Comparison of ENCODE assay signal across 11 mouse cellular contexts in genomic region chr2:169008333-169008732, GRCm38 (mm10). TPM values are rescaled to one million over a fixed set of nuclear protein-coding genes. Genes with fewer than 3 reads are reported as not detected.
DNase-seq lines count a peak whose midpoint lies in the region; ATAC-seq and TF ChIP-seq lines count a peak whose summit lies in the region.
"Had no signal": no experiment of that assay in that cellular context is flagged by ENCODE, and none has a peak within 500 bp of the region (broad histone marks: within the 10 kb centered on the region; RNA-seq: fewer than 3 reads in every experiment).

No protein-coding gene starts in this region.

- H3K9ac ChIP-seq in midbrain, embryonic 14.5 days (replicated peaks; ENCODE audit: low read length): no peak overlapping the region
- H3K9ac ChIP-seq in midbrain, embryonic 16.5 days (ENCODE audit: low read depth, low read length): no peak overlapping the region
- no peak overlapping the region for H3K9ac ChIP-seq in hindbrain, embryonic 15.5 days
- no peak overlapping the region for H3K9ac ChIP-seq in liver, postnatal 0 days (replicated peaks)
- no peak overlapping the region for H3K9ac ChIP-seq in forebrain, embryonic 15.5 days (replicated peaks)
- H3K9ac ChIP-seq: neural tube, embryonic 12.5 days had no signal

- DNase-seq in kidney, adult 2 months: peak; percentile 18
- no peak for DNase-seq in kidney, postnatal 10 days
- DNase-seq in midbrain, embryonic 14.5 days: no peak
- DNase-seq in liver, postnatal 0 days: no peak
- no peak for DNase-seq in urinary bladder, postnatal 14 days (ENCODE audit: low spot score)
- DNase-seq: cerebellum, adult 8-10 months; kidney, adult 11 months had no signal

- no peak overlapping the region for H3K4me3 ChIP-seq in kidney, adult 2 months (ENCODE audit: insufficient read depth, low read depth, low read length)
- no peak overlapping the region for H3K4me3 ChIP-seq in midbrain, embryonic 14.5 days (replicated peaks; ENCODE audit: low read depth, low read length)
- no peak overlapping the region for H3K4me3 ChIP-seq in midbrain, embryonic 16.5 days (ENCODE audit: low read depth, low read length)
- no peak overlapping the region for H3K4me3 ChIP-seq in hindbrain, embryonic 15.5 days
- H3K4me3 ChIP-seq in liver, postnatal 0 days (ENCODE audit: low read depth, low read length): no peak overlapping the region
- no peak overlapping the region for H3K4me3 ChIP-seq in forebrain, embryonic 15.5 days
- H3K4me3 ChIP-seq: neural tube, embryonic 12.5 days had no signal

- 15% methylated on average over 9 of the region's 9 CpGs for WGBS in kidney, adult 2 months
- 78% methylated on average over 9 of the region's 9 CpGs for WGBS in midbrain, embryonic 14.5 days
- 72% methylated on average over 9 of the region's 9 CpGs for WGBS in midbrain, embryonic 16.5 days
- 49% methylated on average over 9 of the region's 9 CpGs for WGBS in hindbrain, embryonic 15.5 days
- 18% methylated on average over 9 of the region's 9 CpGs for WGBS in liver, postnatal 0 days (ENCODE audit: insufficient replicate concordance)
- WGBS in forebrain, embryonic 15.5 days: 76% methylated on average over 9 of the region's 9 CpGs

- no peaks in the 10 kb centered on the region for H3K9me3 ChIP-seq in midbrain, embryonic 14.5 days (ENCODE audit: control insufficient read depth, low read length)
- no peaks in the 10 kb centered on the region for H3K9me3 ChIP-seq in midbrain, embryonic 16.5 days (replicated peaks; ENCODE audit: control insufficient read depth, low read length, poor library complexity, severe bottlenecking)
- no peaks in the 10 kb centered on the region for H3K9me3 ChIP-seq in hindbrain, embryonic 15.5 days
- no peaks in the 10 kb centered on the region for H3K9me3 ChIP-seq in liver, postnatal 0 days (ENCODE audit: low read length)
- no peaks in the 10 kb centered on the region for H3K9me3 ChIP-seq in forebrain, embryonic 15.5 days
- H3K9me3 ChIP-seq: neural tube, embryonic 12.5 days had no signal

- H3K27me3 ChIP-seq in kidney, adult 2 months (replicated peaks; ENCODE audit: control insufficient read depth, insufficient read depth, low read length): no peaks in the 10 kb centered on the region
- H3K27me3 ChIP-seq in midbrain, embryonic 14.5 days (ENCODE audit: control insufficient read depth, insufficient read depth, low read length): no peaks in the 10 kb centered on the region
- H3K27me3 ChIP-seq in midbrain, embryonic 16.5 days (ENCODE audit: control insufficient read depth, insufficient read depth, low read depth, low read length): no peaks in the 10 kb centered on the region
- no peaks in the 10 kb centered on the region for H3K27me3 ChIP-seq in hindbrain, embryonic 15.5 days
- H3K27me3 ChIP-seq in liver, postnatal 0 days (ENCODE audit: insufficient read depth, low read length): no peaks in the 10 kb centered on the region
- H3K27me3 ChIP-seq in forebrain, embryonic 15.5 days: no peaks in the 10 kb centered on the region
- H3K27me3 ChIP-seq: neural tube, embryonic 12.5 days had no signal

- TF ChIP-seq POLR2A in kidney, adult 2 months (IDR thresholded peaks at IDR 0.05; ENCODE audit: low read depth, low read length): no peak

- no peaks in the 10 kb centered on the region; the same call in 1 of the 2 replicates for H3K4me1 ChIP-seq in kidney, adult 2 months (ENCODE audit: control insufficient read depth, insufficient read depth, low read length)
- peaks cover 7% of the 10 kb centered on the region; the same call in 1 of the 2 replicates for H3K4me1 ChIP-seq in midbrain, embryonic 14.5 days (ENCODE audit: control insufficient read depth, insufficient read depth, low read length)
- peaks cover 10% of the 10 kb centered on the region for H3K4me1 ChIP-seq in midbrain, embryonic 16.5 days (ENCODE audit: control insufficient read depth, insufficient read depth, low read length)
- peaks cover 16% of the 10 kb centered on the region for H3K4me1 ChIP-seq in hindbrain, embryonic 15.5 days (replicated peaks)
- H3K4me1 ChIP-seq in liver, postnatal 0 days (ENCODE audit: insufficient read depth): no peaks in the 10 kb centered on the region
- peaks cover 4% of the 10 kb centered on the region for H3K4me1 ChIP-seq in forebrain, embryonic 15.5 days

- H3K27ac ChIP-seq in kidney, adult 2 months (ENCODE audit: insufficient read depth, low read depth, low read length): no peak overlapping the region
- peak overlapping the region; percentile 10; the same call in 1 of the 2 replicates for H3K27ac ChIP-seq in midbrain, embryonic 14.5 days (replicated peaks; ENCODE audit: low read depth, low read length)
- no peak overlapping the region for H3K27ac ChIP-seq in midbrain, embryonic 16.5 days (ENCODE audit: low read length)
- peak overlapping the region; percentile 2; the same call in 1 of the 2 replicates for H3K27ac ChIP-seq in hindbrain, embryonic 15.5 days (replicated peaks)
- no peak overlapping the region for H3K27ac ChIP-seq in liver, postnatal 0 days (ENCODE audit: low read depth)
- no peak overlapping the region for H3K27ac ChIP-seq in forebrain, embryonic 15.5 days (replicated peaks)
- H3K27ac ChIP-seq: neural tube, embryonic 12.5 days had no signal

- no peak overlapping the region for H3K4me2 ChIP-seq in midbrain, embryonic 14.5 days (ENCODE audit: low read length)
- H3K4me2 ChIP-seq in midbrain, embryonic 16.5 days (ENCODE audit: low read length): no peak overlapping the region
- H3K4me2 ChIP-seq in hindbrain, embryonic 15.5 days: peak overlapping the region; percentile 12; the same call in 1 of the 2 replicates
- H3K4me2 ChIP-seq in liver, postnatal 0 days (ENCODE audit: low read depth, low read length): 0 out of 2 replicates have a peak overlapping the region, but pooled peaks have one; percentile 35
- H3K4me2 ChIP-seq in forebrain, embryonic 15.5 days (replicated peaks): no peak overlapping the region
- H3K4me2 ChIP-seq: neural tube, embryonic 12.5 days had no signal

- no peak for TF ChIP-seq CTCF in kidney, adult 2 months (conservative IDR thresholded peaks at IDR 0.05; ENCODE audit: insufficient read depth, insufficient read length, low read depth, low read length)
- no peak for TF ChIP-seq CTCF in liver, postnatal 0 days (IDR thresholded peaks at IDR 0.05; ENCODE audit: low read depth)

- TF ChIP-seq EP300 in liver, postnatal 0 days (IDR thresholded peaks at IDR 0.05; ENCODE audit: low read depth): 0 out of 2 replicates have a peak, but pooled peaks have one; percentile 28

- H3K36me3 ChIP-seq in kidney, adult 2 months (ENCODE audit: control insufficient read depth, insufficient read depth, low read length): no peaks in the 10 kb centered on the region
- H3K36me3 ChIP-seq in midbrain, embryonic 14.5 days (ENCODE audit: control insufficient read depth, insufficient read depth, low read length): no peaks in the 10 kb centered on the region
- H3K36me3 ChIP-seq in midbrain, embryonic 16.5 days (ENCODE audit: control insufficient read depth, insufficient read depth, low read length): no peaks in the 10 kb centered on the region
- no peaks in the 10 kb centered on the region for H3K36me3 ChIP-seq in hindbrain, embryonic 15.5 days
- H3K36me3 ChIP-seq in liver, postnatal 0 days (replicated peaks; ENCODE audit: insufficient read depth, low read length): no peaks in the 10 kb centered on the region
- no peaks in the 10 kb centered on the region for H3K36me3 ChIP-seq in forebrain, embryonic 15.5 days
- H3K36me3 ChIP-seq: neural tube, embryonic 12.5 days had no signal

- no peak for ATAC-seq in midbrain, embryonic 14.5 days (ENCODE audit: low FRiP score, low TSS enrichment)
- ATAC-seq in midbrain, embryonic 16.5 days: no peak
- no peak for ATAC-seq in hindbrain, embryonic 15.5 days (ENCODE audit: low FRiP score, low read depth)
- ATAC-seq in liver, postnatal 0 days: no peak
- no peak for ATAC-seq in forebrain, embryonic 15.5 days (replicated peaks)

RNA-seq across cellular contexts. Expression of gene Zfp64, which starts 52.9 kb away (rescaled TPM):
- polyA plus RNA-seq in kidney, adult 2 months (2012; rRNA removed): 18.6 and 20.0 TPM in 2 replicates
- 43.3 and 45.9 TPM in 2 replicates for polyA plus RNA-seq in midbrain, embryonic 14.5 days (2014; fragmentation: Nextera tagmentation; extraction: Ambion mirVana)
- 42.0 and 46.0 TPM in 2 replicates for polyA plus RNA-seq in midbrain, embryonic 16.5 days (2015; fragmentation: Nextera tagmentation; extraction: Ambion mirVana)
- 30.9 and 34.8 TPM in 2 replicates for polyA plus RNA-seq in hindbrain, embryonic 15.5 days (2015; fragmentation: Nextera tagmentation; extraction: Ambion mirVana)
- polyA plus RNA-seq in liver, postnatal 0 days (2015; fragmentation: Nextera tagmentation; extraction: Ambion mirVana): 7.1 and 7.2 TPM in 2 replicates
- 30.5 and 31.6 TPM in 2 replicates for polyA plus RNA-seq in forebrain, embryonic 15.5 days (2015; fragmentation: Nextera tagmentation; extraction: Ambion mirVana)

Comparison
In these comparisons a context has a peak if more than half of its experiments do, and no peak if none do; other contexts are left out.
1. H3K27ac ChIP-seq: peak in midbrain, embryonic 14.5 days (single experiment) and hindbrain, embryonic 15.5 days (single experiment); none in kidney, adult 2 months (single experiment), midbrain, embryonic 16.5 days (single experiment), liver, postnatal 0 days (single experiment) and forebrain, embryonic 15.5 days (single experiment).
2. H3K4me2 ChIP-seq: peak in hindbrain, embryonic 15.5 days (single experiment) and liver, postnatal 0 days (single experiment); none in midbrain, embryonic 14.5 days (single experiment), midbrain, embryonic 16.5 days (single experiment) and forebrain, embryonic 15.5 days (single experiment).